Mouse (Mus musculus): ENCODE measurements around the gene Smim11. TPM values are rescaled to one million over a fixed set of nuclear protein-coding genes. Genes with fewer than 3 reads are reported as not detected.

The Smim11 gene
- polyA plus RNA-seq, 1 experiment from 2014 or later, result 62.3 TPM

GRCm38 (mm10) chr16:92309126-92309525 lies 8.0 kb downstream of the Smim11 start:
- WGBS, result 31% methylated on average over 4 of the region's 4 CpGs
- ATAC-seq, result no peak
- Histone ChIP-seq H3K27me3 (ENCODE audit: control insufficient read depth, insufficient read depth, low read depth, low read length) (no peaks in the 10 kb centered on the region), H3K4me3 (ENCODE audit: low read depth, low read length) (no peak overlapping the region), H3K9ac (ENCODE audit: low read depth, low read length) (no peak overlapping the region), H3K9me3 (replicated peaks; ENCODE audit: control insufficient read depth, low read length, poor library complexity, severe bottlenecking) (no peaks in the 10 kb centered on the region), H3K27ac (ENCODE audit: low read length) (no peak overlapping the region), H3K4me2 (ENCODE audit: low read length) (no peak overlapping the region), H3K36me3 (ENCODE audit: control insufficient read depth, insufficient read depth, low read length) (peaks cover 27% of the 10 kb centered on the region), H3K4me1 (ENCODE audit: control insufficient read depth, insufficient read depth, low read length) (0 out of 2 replicates have a peak, but pooled peaks cover 3% of the 10 kb centered on the region)

GRCm38 (mm10) chr16:92313953-92314741 lies 13.1 kb downstream of the Smim11 start:
- H3K27me3 ChIP-seq (ENCODE audit: control insufficient read depth, insufficient read depth, low read depth, low read length), result no peaks in the 10 kb centered on the region
- peaks cover 16% of the 10 kb centered on the region; the same call in 1 of the 2 replicates for H3K36me3 ChIP-seq (ENCODE audit: control insufficient read depth, insufficient read depth, low read length)
- peak; percentile 72 for ATAC-seq
- H3K4me1 ChIP-seq (ENCODE audit: control insufficient read depth, insufficient read depth, low read length), result 0 out of 2 replicates have a peak, but pooled peaks cover under 1% of the 10 kb centered on the region
- WGBS, result 50% methylated on average over 13 of the region's 13 CpGs
- H3K4me3 ChIP-seq (ENCODE audit: low read depth, low read length), result no peak overlapping the region
- no peak overlapping the region for H3K9ac ChIP-seq (ENCODE audit: low read depth, low read length)
- H3K4me2 ChIP-seq (ENCODE audit: low read length), result no peak overlapping the region
- no peak overlapping the region for H3K27ac ChIP-seq (ENCODE audit: low read length)
- H3K9me3 ChIP-seq (replicated peaks; ENCODE audit: control insufficient read depth, low read length, poor library complexity, severe bottlenecking), result no peaks in the 10 kb centered on the region

- Histone ChIP-seq H3K4me2 (ENCODE audit: low read length) (no peak overlapping the region), H3K27me3 (ENCODE audit: control insufficient read depth, insufficient read depth, low read depth, low read length) (no peaks in the 10 kb centered on the region), H3K36me3 (ENCODE audit: control insufficient read depth, insufficient read depth, low read length) (peaks cover 12% of the 10 kb centered on the region; the same call in 1 of the 2 replicates), H3K9me3 (replicated peaks; ENCODE audit: control insufficient read depth, low read length, poor library complexity, severe bottlenecking) (no peaks in the 10 kb centered on the region), H3K4me3 (ENCODE audit: low read depth, low read length) (no peak overlapping the region), H3K4me1 (ENCODE audit: control insufficient read depth, insufficient read depth, low read length) (no peaks in the 10 kb centered on the region), H3K9ac (ENCODE audit: low read depth, low read length) (no peak overlapping the region), H3K27ac (ENCODE audit: low read length) (no peak overlapping the region)
- no peak for ATAC-seq
- WGBS, result 72% methylated on average over 7 of the region's 7 CpGs
Measured at GRCm38 (mm10) chr16:92316049-92316738, 15.1 kb downstream of the Smim11 start.

- ATAC-seq, result no peak
- no peaks in the 10 kb centered on the region for H3K36me3 ChIP-seq (ENCODE audit: control insufficient read depth, insufficient read depth, low read length)
- no peaks in the 10 kb centered on the region for H3K9me3 ChIP-seq (replicated peaks; ENCODE audit: control insufficient read depth, low read length, poor library complexity, severe bottlenecking)
- no peaks in the 10 kb centered on the region for H3K27me3 ChIP-seq (ENCODE audit: control insufficient read depth, insufficient read depth, low read depth, low read length)
- no peak overlapping the region for H3K27ac ChIP-seq (ENCODE audit: low read length)
- H3K4me1 ChIP-seq (ENCODE audit: control insufficient read depth, insufficient read depth, low read length), result peaks cover 3% of the 10 kb centered on the region
- no peak overlapping the region for H3K4me3 ChIP-seq (ENCODE audit: low read depth, low read length)
- H3K9ac ChIP-seq (ENCODE audit: low read depth, low read length), result no peak overlapping the region
- H3K4me2 ChIP-seq (ENCODE audit: low read length), result no peak overlapping the region
- WGBS, result 66% methylated on average over 20 of the region's 20 CpGs
Measured at GRCm38 (mm10) chr16:92319353-92320109, 18.4 kb downstream of the Smim11 start.

GRCm38 (mm10) chr16:92320361-92320760 lies 19.3 kb downstream of the Smim11 start:
- Histone ChIP-seq H3K4me1 (ENCODE audit: control insufficient read depth, insufficient read depth, low read length) (peaks cover 3% of the 10 kb centered on the region), H3K27ac (ENCODE audit: low read length) (no peak overlapping the region), H3K27me3 (ENCODE audit: control insufficient read depth, insufficient read depth, low read depth, low read length) (no peaks in the 10 kb centered on the region), H3K9ac (ENCODE audit: low read depth, low read length) (no peak overlapping the region), H3K4me2 (ENCODE audit: low read length) (no peak overlapping the region), H3K9me3 (replicated peaks; ENCODE audit: control insufficient read depth, low read length, poor library complexity, severe bottlenecking) (no peaks in the 10 kb centered on the region), H3K4me3 (ENCODE audit: low read depth, low read length) (no peak overlapping the region), H3K36me3 (ENCODE audit: control insufficient read depth, insufficient read depth, low read length) (no peaks in the 10 kb centered on the region)
- 84% methylated on average over 3 of the region's 3 CpGs for WGBS
- no peak for ATAC-seq

- no peak for ATAC-seq
- Histone ChIP-seq H3K4me1 (ENCODE audit: control insufficient read depth, insufficient read depth, low read length) (peaks cover 3% of the 10 kb centered on the region), H3K27ac (ENCODE audit: low read length) (no peak within 1 kb of the TSS), H3K27me3 (ENCODE audit: control insufficient read depth, insufficient read depth, low read depth, low read length) (no peaks in the 10 kb centered on the region), H3K36me3 (ENCODE audit: control insufficient read depth, insufficient read depth, low read length) (no peaks in the 10 kb centered on the region), H3K9ac (ENCODE audit: low read depth, low read length) (no peak within 1 kb of the TSS), H3K9me3 (replicated peaks; ENCODE audit: control insufficient read depth, low read length, poor library complexity, severe bottlenecking) (no peaks in the 10 kb centered on the region), H3K4me3 (ENCODE audit: low read depth, low read length) (no peak within 1 kb of the TSS), H3K4me2 (ENCODE audit: low read length) (no peak within 1 kb of the TSS)
- WGBS, result 94% methylated on average over 8 of the region's 8 CpGs
Measured at GRCm38 (mm10) chr16:92321341-92321740, 20.3 kb downstream of the Smim11 start, which contains the start of gene Fam243. Gene Fam243, minus strand, starts transcription at chr16:92321441.

GRCm38 (mm10) chr16:92324309-92325061 lies 23.4 kb downstream of the Smim11 start:
- no peak overlapping the region for H3K4me2 ChIP-seq (ENCODE audit: low read length)
- no peak overlapping the region for H3K4me3 ChIP-seq (ENCODE audit: low read depth, low read length)
- H3K9me3 ChIP-seq (replicated peaks; ENCODE audit: control insufficient read depth, low read length, poor library complexity, severe bottlenecking), result no peaks in the 10 kb centered on the region
- H3K9ac ChIP-seq (ENCODE audit: low read depth, low read length), result no peak overlapping the region
- no peaks in the 10 kb centered on the region for H3K36me3 ChIP-seq (ENCODE audit: control insufficient read depth, insufficient read depth, low read length)
- no peak overlapping the region for H3K27ac ChIP-seq (ENCODE audit: low read length)
- WGBS, result 21% methylated on average over 7 of the region's 7 CpGs
- peaks cover 3% of the 10 kb centered on the region for H3K4me1 ChIP-seq (ENCODE audit: control insufficient read depth, insufficient read depth, low read length)
- ATAC-seq, result no peak
- no peaks in the 10 kb centered on the region for H3K27me3 ChIP-seq (ENCODE audit: control insufficient read depth, insufficient read depth, low read depth, low read length)

- Histone ChIP-seq H3K9me3 (replicated peaks; ENCODE audit: control insufficient read depth, low read length, poor library complexity, severe bottlenecking) (no peaks in the 10 kb centered on the region), H3K27me3 (ENCODE audit: control insufficient read depth, insufficient read depth, low read depth, low read length) (no peaks in the 10 kb centered on the region), H3K4me3 (ENCODE audit: low read depth, low read length) (no peak overlapping the region), H3K4me2 (ENCODE audit: low read length) (no peak overlapping the region), H3K36me3 (ENCODE audit: control insufficient read depth, insufficient read depth, low read length) (no peaks in the 10 kb centered on the region), H3K4me1 (ENCODE audit: control insufficient read depth, insufficient read depth, low read length) (peaks cover 3% of the 10 kb centered on the region), H3K9ac (ENCODE audit: low read depth, low read length) (no peak overlapping the region), H3K27ac (ENCODE audit: low read length) (no peak overlapping the region)
- 17% methylated on average over 1 of the region's 1 CpGs for WGBS
- ATAC-seq, result no peak
Measured at GRCm38 (mm10) chr16:92325062-92325406, 23.9 kb downstream of the Smim11 start.

Measured in midbrain, embryonic 16.5 days (tissue).